Mouse (Mus musculus): ENCODE results near the gene Vat1l. TPM values are rescaled to one million over a fixed set of nuclear protein-coding genes. Genes with fewer than 3 reads are reported as not detected.

Gene Vat1l
- polyA plus RNA-seq (2012; fragmentation: generic; extraction: Trizol) = not detected
- long read RNA-seq, experiment 1 = 0 reads
- long read RNA-seq, experiment 2 = 0 reads

DNA sequence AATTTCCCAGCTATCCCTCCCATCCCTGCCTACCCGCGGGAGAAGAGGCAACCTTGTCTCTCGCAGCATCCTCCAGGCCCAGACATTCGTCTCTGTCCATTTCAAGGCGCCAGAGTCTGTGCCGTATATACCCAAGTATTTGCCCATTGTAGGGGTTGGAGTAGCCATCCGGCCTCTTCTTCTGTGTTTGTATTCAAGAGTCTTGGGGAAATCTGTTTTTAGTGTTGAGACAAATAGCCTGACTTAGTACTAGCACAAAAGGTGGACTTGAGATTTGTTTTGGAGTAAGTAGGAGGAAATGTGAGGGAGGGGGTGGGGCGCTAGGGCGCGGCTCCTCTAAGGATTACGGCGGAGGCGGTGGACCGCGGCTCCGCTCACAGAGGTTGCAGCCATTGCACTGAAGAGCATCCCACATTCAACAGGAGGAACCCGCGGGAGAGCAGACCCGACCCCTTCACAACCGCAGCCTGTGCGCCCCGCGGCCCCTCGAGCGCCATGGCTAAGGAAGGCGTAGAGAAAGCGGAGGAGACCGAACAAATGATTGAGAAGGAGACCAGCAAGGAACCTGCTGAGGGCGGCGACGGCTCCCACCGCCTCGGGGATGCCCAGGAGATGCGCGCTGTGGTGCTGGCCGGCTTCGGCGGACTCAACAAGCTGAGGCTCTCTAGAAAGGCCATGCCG is at the start of gene Vat1l:
Vat1l (plus strand) TSS at position 392 of the 681 bp plus-strand sequence.
- no peaks in the 10 kb centered on the region for H3K79me2 ChIP-seq (ENCODE audit: control insufficient read depth, insufficient read depth)
- no peaks in the 10 kb centered on the region for H3K79me3 ChIP-seq (ENCODE audit: low read depth)
- no peaks in the 10 kb centered on the region for H3K36me3 ChIP-seq (ENCODE audit: control insufficient read depth, insufficient read depth)
- TF ChIP-seq CEBPB (IDR thresholded peaks at IDR 0.05; ENCODE audit: low read depth) (no peak), MAX (IDR thresholded peaks at IDR 0.05) (no peak), USF1 (IDR thresholded peaks at IDR 0.05; ENCODE audit: low read depth) (no peak), FOSL1 (IDR thresholded peaks at IDR 0.05; ENCODE audit: insufficient read depth, low read length, poor library complexity, severe bottlenecking) (no peak), MYOG (IDR thresholded peaks at IDR 0.05; ENCODE audit: control insufficient read depth, extremely low read depth, insufficient read length) (no peak), CTCF (IDR thresholded peaks at IDR 0.05; ENCODE audit: control insufficient read depth, insufficient read depth, insufficient read length) (no peak), MYOD1 (IDR thresholded peaks at IDR 0.05; ENCODE audit: control insufficient read depth, insufficient read length, low read depth) (no peak)
- H3K4me3 ChIP-seq (ENCODE audit: insufficient read depth, poor library complexity, severe bottlenecking) = no peak within 1 kb of the TSS
- H3ac ChIP-seq (ENCODE audit: control insufficient read depth, insufficient read length, low read depth) = no peak within 1 kb of the TSS
- no peaks in the 10 kb centered on the region for H3K27me3 ChIP-seq (ENCODE audit: control insufficient read depth, insufficient read depth, insufficient read length)

DNA sequence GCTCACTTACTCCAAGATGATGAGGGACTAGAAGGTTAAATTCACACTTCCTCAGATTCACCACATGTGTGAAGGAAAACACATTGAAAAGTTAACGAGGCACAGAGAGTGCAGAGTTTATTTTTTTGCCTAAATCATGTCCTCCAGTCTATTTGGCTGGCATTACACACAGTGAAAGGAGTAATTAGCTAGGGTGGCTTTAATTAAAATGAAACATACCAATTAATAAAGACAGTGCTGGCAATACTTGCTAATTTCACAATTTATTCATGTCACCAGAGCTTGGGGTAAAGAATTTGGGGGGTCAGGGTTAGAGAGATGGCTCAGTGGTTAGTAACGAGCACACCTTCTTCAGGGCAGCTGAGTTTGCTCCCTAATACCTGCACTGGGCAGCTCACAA is 46.8 kb upstream of the Vat1l start:
- no peaks in the 10 kb centered on the region for H3K36me3 ChIP-seq (ENCODE audit: control insufficient read depth, insufficient read depth)
- no peaks in the 10 kb centered on the region for H3K79me3 ChIP-seq (ENCODE audit: low read depth)
- no peaks in the 10 kb centered on the region for H3K27me3 ChIP-seq (ENCODE audit: control insufficient read depth, insufficient read depth, insufficient read length)
- H3K4me3 ChIP-seq (ENCODE audit: insufficient read depth, poor library complexity, severe bottlenecking) = no peak overlapping the region
- TF ChIP-seq CEBPB (IDR thresholded peaks at IDR 0.05; ENCODE audit: low read depth) = no peak
- no peak for TF ChIP-seq MYOG (IDR thresholded peaks at IDR 0.05; ENCODE audit: control insufficient read depth, extremely low read depth, insufficient read length)
- no peak for TF ChIP-seq USF1 (IDR thresholded peaks at IDR 0.05; ENCODE audit: low read depth)
- TF ChIP-seq CTCF (IDR thresholded peaks at IDR 0.05; ENCODE audit: control insufficient read depth, insufficient read depth, insufficient read length) = no peak
- no peaks in the 10 kb centered on the region for H3K79me2 ChIP-seq (ENCODE audit: control insufficient read depth, insufficient read depth)
- no peak overlapping the region for H3ac ChIP-seq (ENCODE audit: control insufficient read depth, insufficient read length, low read depth)

DNA sequence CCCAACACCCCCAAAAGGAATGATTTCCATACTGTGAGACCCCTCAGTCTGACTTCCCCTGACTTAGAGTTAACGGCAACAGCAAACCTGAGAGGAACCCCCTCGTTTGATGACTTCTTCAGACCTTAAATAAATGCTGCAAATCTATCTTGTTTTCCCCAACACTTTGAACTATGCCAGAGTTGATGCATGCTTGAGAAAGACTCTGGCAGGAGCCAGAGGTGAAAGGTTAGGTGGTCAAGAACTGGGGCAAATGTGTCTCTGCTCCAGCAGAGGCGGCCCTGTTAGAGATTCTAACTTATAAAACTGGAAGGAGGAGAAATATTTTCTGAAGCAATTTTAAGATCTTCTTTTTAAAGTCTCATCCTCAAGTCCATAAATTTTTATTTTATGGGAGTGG is 45.7 kb upstream of the Vat1l start:
- Histone ChIP-seq H3K4me3 (ENCODE audit: insufficient read depth, poor library complexity, severe bottlenecking) (no peak overlapping the region), H3K79me2 (ENCODE audit: control insufficient read depth, insufficient read depth) (no peaks in the 10 kb centered on the region), H3ac (ENCODE audit: control insufficient read depth, insufficient read length, low read depth) (no peak overlapping the region), H3K79me3 (ENCODE audit: low read depth) (no peaks in the 10 kb centered on the region), H3K36me3 (ENCODE audit: control insufficient read depth, insufficient read depth) (no peaks in the 10 kb centered on the region), H3K27me3 (ENCODE audit: control insufficient read depth, insufficient read depth, insufficient read length) (no peaks in the 10 kb centered on the region)
- TF ChIP-seq CTCF (IDR thresholded peaks at IDR 0.05; ENCODE audit: control insufficient read depth, insufficient read depth, insufficient read length) = no peak
- TF ChIP-seq CEBPB (IDR thresholded peaks at IDR 0.05; ENCODE audit: low read depth) = no peak
- no peak for TF ChIP-seq MAX (IDR thresholded peaks at IDR 0.05)
- no peak for TF ChIP-seq USF1 (IDR thresholded peaks at IDR 0.05; ENCODE audit: low read depth)
- TF ChIP-seq MYOD1 (IDR thresholded peaks at IDR 0.05; ENCODE audit: control insufficient read depth, insufficient read length, low read depth) = no peak
- no peak for TF ChIP-seq MYOG (IDR thresholded peaks at IDR 0.05; ENCODE audit: control insufficient read depth, extremely low read depth, insufficient read length)
- TF ChIP-seq FOSL1 (IDR thresholded peaks at IDR 0.05; ENCODE audit: insufficient read depth, low read length, poor library complexity, severe bottlenecking) = no peak

DNA sequence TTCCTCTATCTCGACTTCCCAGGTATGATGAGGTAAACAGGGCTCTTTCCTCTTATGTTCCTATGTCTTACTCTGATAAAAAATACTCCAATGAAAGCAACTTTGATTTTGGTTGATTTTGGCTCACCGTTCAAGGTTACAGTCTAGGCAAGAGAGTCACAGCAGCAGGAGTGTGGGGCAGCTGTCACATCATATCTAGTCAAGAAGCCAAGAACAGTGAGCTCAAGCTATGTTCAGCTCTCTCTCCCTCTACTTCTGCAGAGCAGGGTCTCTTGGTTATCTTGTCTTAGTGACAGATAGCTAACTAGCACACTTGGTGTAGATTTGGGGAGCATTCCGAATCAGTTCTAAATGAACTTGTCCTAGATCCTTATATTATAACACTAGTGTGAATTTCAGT is 41.5 kb upstream of the Vat1l start:
- no peak overlapping the region for H3K4me3 ChIP-seq (ENCODE audit: insufficient read depth, poor library complexity, severe bottlenecking)
- TF ChIP-seq MYOG (IDR thresholded peaks at IDR 0.05; ENCODE audit: control insufficient read depth, extremely low read depth, insufficient read length) = no peak
- no peak for TF ChIP-seq MAX (IDR thresholded peaks at IDR 0.05)
- no peak for TF ChIP-seq CEBPB (IDR thresholded peaks at IDR 0.05; ENCODE audit: low read depth)
- TF ChIP-seq FOSL1 (IDR thresholded peaks at IDR 0.05; ENCODE audit: insufficient read depth, low read length, poor library complexity, severe bottlenecking) = no peak
- TF ChIP-seq MYOD1 (IDR thresholded peaks at IDR 0.05; ENCODE audit: control insufficient read depth, insufficient read length, low read depth) = no peak
- no peak for TF ChIP-seq USF1 (IDR thresholded peaks at IDR 0.05; ENCODE audit: low read depth)
- TF ChIP-seq CTCF (IDR thresholded peaks at IDR 0.05; ENCODE audit: control insufficient read depth, insufficient read depth, insufficient read length) = no peak
- H3K27me3 ChIP-seq (ENCODE audit: control insufficient read depth, insufficient read depth, insufficient read length) = no peaks in the 10 kb centered on the region

DNA sequence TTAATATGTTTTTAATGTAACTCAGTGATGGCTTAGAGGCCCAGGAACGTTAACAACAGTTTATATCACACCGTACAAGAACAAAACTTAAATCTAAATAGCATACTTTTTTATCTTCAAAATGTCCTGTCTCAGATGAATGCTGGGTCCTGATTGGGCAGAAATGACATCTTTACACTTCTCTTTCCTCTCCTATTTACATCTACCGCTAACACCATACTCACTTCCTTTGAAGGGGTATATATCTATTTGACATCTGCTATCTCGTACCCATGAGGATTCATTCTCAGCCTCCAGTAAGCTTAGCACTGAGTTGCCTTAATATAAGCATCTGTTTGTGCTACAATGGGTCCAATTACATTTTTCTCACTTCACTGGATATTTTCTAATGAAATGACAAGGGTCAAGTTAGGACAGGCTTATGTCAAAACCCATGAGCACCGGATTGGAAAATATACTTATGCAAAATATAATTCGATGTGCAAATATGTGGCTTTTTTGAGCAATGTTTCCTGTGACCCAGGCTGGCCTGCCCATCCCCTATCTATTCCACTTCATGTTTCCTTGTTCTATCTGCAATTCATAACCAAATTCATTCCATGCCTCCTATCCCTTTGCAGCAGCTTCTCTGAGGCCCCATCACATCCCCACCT is 40.8 kb upstream of the Vat1l start:
- no peak overlapping the region for H3ac ChIP-seq (ENCODE audit: control insufficient read depth, insufficient read length, low read depth)
- H3K36me3 ChIP-seq (ENCODE audit: control insufficient read depth, insufficient read depth) = no peaks in the 10 kb centered on the region
- H3K79me2 ChIP-seq (ENCODE audit: control insufficient read depth, insufficient read depth) = no peaks in the 10 kb centered on the region
- no peak overlapping the region for H3K4me3 ChIP-seq (ENCODE audit: insufficient read depth, poor library complexity, severe bottlenecking)
- no peaks in the 10 kb centered on the region for H3K27me3 ChIP-seq (ENCODE audit: control insufficient read depth, insufficient read depth, insufficient read length)
- no peaks in the 10 kb centered on the region for H3K79me3 ChIP-seq (ENCODE audit: low read depth)
- TF ChIP-seq CEBPB (IDR thresholded peaks at IDR 0.05; ENCODE audit: low read depth) (no peak), MYOD1 (IDR thresholded peaks at IDR 0.05; ENCODE audit: control insufficient read depth, insufficient read length, low read depth) (no peak), FOSL1 (IDR thresholded peaks at IDR 0.05; ENCODE audit: insufficient read depth, low read length, poor library complexity, severe bottlenecking) (no peak)

More for the DNA sequence above, 41.5 kb upstream of the Vat1l start:
- H3ac ChIP-seq (ENCODE audit: control insufficient read depth, insufficient read length, low read depth) = no peak overlapping the region
- H3K79me3 ChIP-seq (ENCODE audit: low read depth) = no peaks in the 10 kb centered on the region
- H3K36me3 ChIP-seq (ENCODE audit: control insufficient read depth, insufficient read depth) = no peaks in the 10 kb centered on the region
- H3K79me2 ChIP-seq (ENCODE audit: control insufficient read depth, insufficient read depth) = no peaks in the 10 kb centered on the region
